Mouse (Mus musculus) liver, embryonic 14.5 days (tissue): ENCODE results near the gene Trim68. TPM values are rescaled to one million over a fixed set of nuclear protein-coding genes. Genes with fewer than 3 reads are reported as not detected.

Source experiments
- ATAC-seq: fragments of 200-750 bp; cut with Nextera tagmentation; 2 replicates; pipeline ENCODE4 v1.8.0; 2017; ENCODE audit warnings: moderate number of reproducible peaks, mild to moderate bottlenecking, moderate library complexity; ENCODE audit not compliant: insufficient read depth
- DNase-seq, 3 experiments: peaks; one replicate each; pipeline ENCODE4 v3.0.0-alpha.2; 2012 to 2013; ENCODE audit warnings: low read depth in 3 of 3, low spot score in 3 of 3
- H3K27ac ChIP-seq: fragments of 300-500 bp; sonication (generic); 2 replicates; pipeline ENCODE4 v1.5.1; 2014; ENCODE audit warnings: moderate library complexity, mild to moderate bottlenecking, control low read depth, inconsistent platforms
- H3K27me3 ChIP-seq: fragments of 300-500 bp; sonication (generic); 2 replicates; pipeline ENCODE4 v1.6.1; 2014; ENCODE audit warnings: mild to moderate bottlenecking, low read length, moderate library complexity; ENCODE audit not compliant: control insufficient read depth, insufficient read depth
- H3K36me3 ChIP-seq: fragments of 300-500 bp; sonication (generic); replicated peaks from 2 replicates; pipeline ENCODE4 v1.6.1; 2014; ENCODE audit warnings: low read depth; ENCODE audit not compliant: control insufficient read depth, insufficient read depth
- H3K4me1 ChIP-seq, 2 experiments: fragments of 200-500 bp in 1 of 2; fragments of 300-500 bp in 1 of 2; sonication (generic) in 1 of 2; replicated peaks; 2 replicates each; pipeline ENCODE4 v1.6.1; 2012 to 2014; ENCODE audit warnings: antibody characterized with exemption in 1 of 2, inconsistent platforms in 1 of 2, low read length in 1 of 2; ENCODE audit not compliant: control insufficient read depth in 2 of 2, insufficient read depth in 2 of 2
- H3K4me2 ChIP-seq: fragments of 300-500 bp; sonication (generic); 2 replicates; pipeline ENCODE4 v1.6.1; 2014; ENCODE audit warnings: low read depth, mild to moderate bottlenecking, control low read depth, moderate library complexity
- H3K4me3 ChIP-seq, 2 experiments: fragments of 200-500 bp in 1 of 2; fragments of 300-500 bp in 1 of 2; sonication (generic) in 1 of 2; 2 replicates each; pipeline ENCODE4 v1.5.1; 2012 to 2014; ENCODE audit warnings: low read depth in 2 of 2, low read length in 2 of 2, mild to moderate bottlenecking in 2 of 2, control low read depth in 1 of 2, inconsistent platforms in 1 of 2, moderate library complexity in 1 of 2; ENCODE audit not compliant: insufficient read depth in 1 of 2
- H3K9ac ChIP-seq: fragments of 300-500 bp; sonication (generic); replicated peaks from 2 replicates; pipeline ENCODE4 v1.6.1; 2014; ENCODE audit warnings: mild to moderate bottlenecking, control low read depth, moderate library complexity
- H3K9me3 ChIP-seq: fragments of 300-500 bp; sonication (generic); 2 replicates; pipeline ENCODE4 v1.6.1; 2016; ENCODE audit warnings: low read length, mixed read lengths; ENCODE audit not compliant: control insufficient read depth
- CTCF ChIP-seq: IDR thresholded peaks from 2 replicates; pipeline ENCODE4 v1.5.1; 2016; ENCODE audit warnings: antibody characterized with exemption, low read depth, control low read depth
- EP300 ChIP-seq: IDR thresholded peaks from 2 replicates; pipeline ENCODE4 v1.6.1; 2016; ENCODE audit warnings: antibody characterized with exemption, low read depth
- WGBS: fragments of 180-500 bp; shearing (Covaris S2); extraction: QIAGEN DNeasy Blood & Tissue Kit; methylation state at CpG from one replicate; pipeline ENCODE4 v1.1.7; 2014; ENCODE audit not compliant: insufficient replicate concordance; 5-methylcytosine and 5-hydroxymethylcytosine counted together
- polyA plus RNA-seq, 2 experiments: library from polyadenylated mRNA; depleted of rRNA in 1 of 2; stranded (reverse) in 1 of 2; unstranded in 1 of 2; fragments of >200 nt; fragmentation: Nextera tagmentation in 1 of 2; extraction: Ambion mirVana in 1 of 2; gene quantifications; 2 replicates each; pipeline versions ENCODE4 v1.2.1 to v1.2.3; 2012 to 2014

Gene Trim68
- polyA plus RNA-seq, 2 experiments, result 0.86 to 2.3 TPM

- H3K36me3 ChIP-seq, result no peaks in the 10 kb centered on the region
- ATAC-seq (no peak), DNase-seq (no peak)
- no peaks in the 10 kb centered on the region for H3K4me1 ChIP-seq
- H3K9me3 ChIP-seq, result no peaks in the 10 kb centered on the region
- no peak overlapping the region for H3K4me2 ChIP-seq
- no peaks in the 10 kb centered on the region for H3K27me3 ChIP-seq
- H3K9ac ChIP-seq, result no peak overlapping the region
- TF ChIP-seq EP300 (no peak), CTCF (no peak)
- no peak overlapping the region for H3K27ac ChIP-seq
- WGBS, result 66% methylated on average over 7 of the region's 7 CpGs
- H3K4me3 ChIP-seq, result no peak overlapping the region
Observed at GRCm38 (mm10) chr7:102698461-102698860, 11.3 kb upstream of the Trim68 start.

- Histone ChIP-seq H3K9ac (no peak within 1 kb of the TSS), H3K27ac (no peak within 1 kb of the TSS), H3K4me1 (no peaks in the 10 kb centered on the region), H3K27me3 (no peaks in the 10 kb centered on the region), H3K36me3 (no peaks in the 10 kb centered on the region), H3K9me3 (no peaks in the 10 kb centered on the region), H3K4me2 (no peak within 1 kb of the TSS), H3K4me3 (no peak within 1 kb of the TSS)
- 57% methylated on average over 5 of the region's 5 CpGs for WGBS
- DNase-seq (peak in 1 of 3 experiments; percentile 9), ATAC-seq (no peak)
- peak; percentile 84 for TF ChIP-seq CTCF
- TF ChIP-seq EP300, result no peak
Observed at GRCm38 (mm10) chr7:102695358-102696125, 8.4 kb upstream of the Trim68 start, which contains the start of gene Olfr557. Gene Olfr557 (plus strand): TSS chr7:102695910.

GRCm38 (mm10) chr7:102681916-102682315 lies 5.2 kb downstream of the Trim68 start:
- H3K4me1 ChIP-seq, result no peaks in the 10 kb centered on the region

GRCm38 (mm10) chr7:102676225-102676624 lies 10.9 kb downstream of the Trim68 start:
- no peaks in the 10 kb centered on the region for H3K9me3 ChIP-seq
- TF ChIP-seq EP300 (no peak), CTCF (no peak)
- H3K27me3 ChIP-seq, result no peaks in the 10 kb centered on the region
- H3K36me3 ChIP-seq, result no peaks in the 10 kb centered on the region
- ATAC-seq, result no peak
- H3K9ac ChIP-seq, result no peak overlapping the region
- H3K4me1 ChIP-seq, result no peaks in the 10 kb centered on the region
- no peak overlapping the region for H3K27ac ChIP-seq
- no peak overlapping the region for H3K4me2 ChIP-seq
- no peak overlapping the region for H3K4me3 ChIP-seq
- DNase-seq, result no peak
- 48% methylated on average over 2 of the region's 2 CpGs for WGBS

More at GRCm38 (mm10) chr7:102681916-102682315, 5.2 kb downstream of the Trim68 start:
- no peak for TF ChIP-seq EP300
- TF ChIP-seq CTCF, result no peak
- Histone ChIP-seq H3K4me3 (no peak overlapping the region), H3K9me3 (no peaks in the 10 kb centered on the region), H3K27ac (no peak overlapping the region), H3K36me3 (no peaks in the 10 kb centered on the region), H3K4me2 (no peak overlapping the region), H3K27me3 (no peaks in the 10 kb centered on the region), H3K9ac (no peak overlapping the region)
- ATAC-seq, result no peak
- WGBS, result 72% methylated on average over 1 of the region's 1 CpGs
- no peak for DNase-seq

GRCm38 (mm10) chr7:102665378-102665777 lies 21.7 kb downstream of the Trim68 start:
- TF ChIP-seq EP300 (no peak), CTCF (peak; percentile 31; the same call in 1 of the 2 replicates)
- no peak for DNase-seq
- no peak overlapping the region for H3K9ac ChIP-seq
- 28% methylated on average over 2 of the region's 2 CpGs for WGBS
- H3K4me1 ChIP-seq, result no peaks in the 10 kb centered on the region
- H3K36me3 ChIP-seq, result no peaks in the 10 kb centered on the region
- H3K27me3 ChIP-seq, result no peaks in the 10 kb centered on the region
- no peak overlapping the region for H3K27ac ChIP-seq
- no peak for ATAC-seq
- no peak overlapping the region for H3K4me2 ChIP-seq
- no peak overlapping the region for H3K4me3 ChIP-seq
- no peaks in the 10 kb centered on the region for H3K9me3 ChIP-seq
